Mouse (Mus musculus): ENCODE data around the gene C8g. TPM values are rescaled to one million over a fixed set of nuclear protein-coding genes. Genes with fewer than 3 reads are reported as not detected.

C8g gene
- 4.2 and 5.2 TPM in 2 replicates for polyA plus RNA-seq (2015; fragmentation: Nextera tagmentation; extraction: Ambion mirVana)

- peak within 1 kb of the TSS; percentile 97 for H3K9ac ChIP-seq
These were observed at the start of gene C8g for GRCm38 (mm10) chr2:25501593-25502486. Gene C8g, minus strand, starts transcription at chr2:25501719.

GRCm38 (mm10) chr2:25551186-25551585, 49.7 kb upstream of the C8g start:
- H3K9ac ChIP-seq: no peak overlapping the region
- WGBS: 33% methylated on average over 5 of the region's 5 CpGs
- H3K36me3 ChIP-seq (ENCODE audit: poor library complexity, severe bottlenecking): no peaks in the 10 kb centered on the region
- H3K4me3 ChIP-seq: no peak overlapping the region
- no peak overlapping the region for H3K27ac ChIP-seq
- no peak overlapping the region for H3K4me2 ChIP-seq
- ATAC-seq: no peak
- no peaks in the 10 kb centered on the region for H3K9me3 ChIP-seq (replicated peaks)
- H3K4me1 ChIP-seq: peaks cover 2% of the 10 kb centered on the region
- H3K27me3 ChIP-seq: no peaks in the 10 kb centered on the region

More at GRCm38 (mm10) chr2:25501593-25502486, at the start of gene C8g:
- H3K36me3 ChIP-seq (ENCODE audit: poor library complexity, severe bottlenecking): peaks cover 42% of the 10 kb centered on the region
- peak within 1 kb of the TSS; percentile 74 for H3K27ac ChIP-seq
- H3K4me2 ChIP-seq: peak within 1 kb of the TSS; percentile 98
- H3K27me3 ChIP-seq: no peaks in the 10 kb centered on the region
- no peaks in the 10 kb centered on the region for H3K9me3 ChIP-seq (replicated peaks)
- 78% methylated on average over 20 of the region's 20 CpGs for WGBS
- no peak for ATAC-seq
- H3K4me1 ChIP-seq: peaks cover 21% of the 10 kb centered on the region
- H3K4me3 ChIP-seq: peak within 1 kb of the TSS; percentile 93

- Histone ChIP-seq H3K27me3 (no peaks in the 10 kb centered on the region), H3K4me1 (peaks cover 10% of the 10 kb centered on the region), H3K9me3 (replicated peaks) (no peaks in the 10 kb centered on the region), H3K36me3 (ENCODE audit: poor library complexity, severe bottlenecking) (no peaks in the 10 kb centered on the region), H3K4me2 (no peak overlapping the region), H3K9ac (no peak overlapping the region), H3K27ac (no peak overlapping the region), H3K4me3 (no peak overlapping the region)
- ATAC-seq: no peak
- WGBS: 79% methylated on average over 9 of the region's 9 CpGs
These were observed 47.8 kb upstream of the C8g start for GRCm38 (mm10) chr2:25549021-25549991.

GRCm38 (mm10) chr2:25546811-25547491, 45.4 kb upstream of the C8g start, which contains the start of gene Traf2:
Gene Traf2, minus strand, starts transcription at chr2:25546940.
- WGBS: 3% methylated on average over 48 of the region's 48 CpGs

GRCm38 (mm10) chr2:25545996-25546810, 44.7 kb upstream of the C8g start:
- peak; percentile 65 for ATAC-seq
- 10% methylated on average over 43 of the region's 43 CpGs for WGBS
- H3K36me3 ChIP-seq (ENCODE audit: poor library complexity, severe bottlenecking): no peaks in the 10 kb centered on the region

More at GRCm38 (mm10) chr2:25546811-25547491, 45.4 kb upstream of the C8g start, which contains the start of gene Traf2:
- Histone ChIP-seq H3K9me3 (replicated peaks) (no peaks in the 10 kb centered on the region), H3K27me3 (no peaks in the 10 kb centered on the region), H3K4me3 (peak within 1 kb of the TSS; percentile 69), H3K36me3 (ENCODE audit: poor library complexity, severe bottlenecking) (no peaks in the 10 kb centered on the region), H3K4me2 (peak within 1 kb of the TSS; percentile 78), H3K4me1 (peaks cover 15% of the 10 kb centered on the region), H3K27ac (0 out of 2 replicates have a peak within 1 kb of the TSS, but pooled peaks have one; percentile 3), H3K9ac (peak within 1 kb of the TSS; percentile 79)
- ATAC-seq: peak; percentile 100

GRCm38 (mm10) chr2:25541644-25542367, 40.3 kb upstream of the C8g start:
- no peaks in the 10 kb centered on the region for H3K27me3 ChIP-seq
- peaks cover 16% of the 10 kb centered on the region for H3K4me1 ChIP-seq
- no peak overlapping the region for H3K9ac ChIP-seq
- no peak overlapping the region for H3K4me3 ChIP-seq
- no peak for ATAC-seq
- no peak overlapping the region for H3K4me2 ChIP-seq
- H3K36me3 ChIP-seq (ENCODE audit: poor library complexity, severe bottlenecking): peaks cover 10% of the 10 kb centered on the region
- no peak overlapping the region for H3K27ac ChIP-seq
- no peaks in the 10 kb centered on the region for H3K9me3 ChIP-seq (replicated peaks)
- WGBS: 92% methylated on average over 10 of the region's 10 CpGs

More at GRCm38 (mm10) chr2:25545996-25546810, 44.7 kb upstream of the C8g start:
- Histone ChIP-seq H3K27me3 (no peaks in the 10 kb centered on the region), H3K9me3 (replicated peaks) (no peaks in the 10 kb centered on the region), H3K4me3 (peak overlapping the region; percentile 69), H3K27ac (0 out of 2 replicates have a peak overlapping the region, but pooled peaks have one; percentile 3), H3K9ac (peak overlapping the region; percentile 79), H3K4me2 (peak overlapping the region; percentile 78), H3K4me1 (peaks cover 16% of the 10 kb centered on the region)

- 96% methylated on average over 4 of the region's 4 CpGs for WGBS
These were observed 39.0 kb upstream of the C8g start for GRCm38 (mm10) chr2:25540541-25540948.

GRCm38 (mm10) chr2:25536531-25536930, 35.0 kb upstream of the C8g start:
- Histone ChIP-seq H3K9me3 (replicated peaks) (no peaks in the 10 kb centered on the region), H3K4me2 (no peak overlapping the region), H3K9ac (no peak overlapping the region), H3K4me1 (no peaks in the 10 kb centered on the region), H3K36me3 (ENCODE audit: poor library complexity, severe bottlenecking) (peaks cover 51% of the 10 kb centered on the region), H3K4me3 (no peak overlapping the region), H3K27me3 (no peaks in the 10 kb centered on the region), H3K27ac (no peak overlapping the region)
- no peak for ATAC-seq
- 91% methylated on average over 8 of the region's 8 CpGs for WGBS

More at GRCm38 (mm10) chr2:25540541-25540948, 39.0 kb upstream of the C8g start:
- H3K9ac ChIP-seq: no peak overlapping the region
- H3K27me3 ChIP-seq: no peaks in the 10 kb centered on the region
- H3K4me2 ChIP-seq: no peak overlapping the region
- no peaks in the 10 kb centered on the region for H3K9me3 ChIP-seq (replicated peaks)
- no peak for ATAC-seq
- H3K4me3 ChIP-seq: no peak overlapping the region
- H3K27ac ChIP-seq: no peak overlapping the region
- peaks cover 23% of the 10 kb centered on the region for H3K36me3 ChIP-seq (ENCODE audit: poor library complexity, severe bottlenecking)
- peaks cover 8% of the 10 kb centered on the region for H3K4me1 ChIP-seq

GRCm38 (mm10) chr2:25534866-25535182, 33.3 kb upstream of the C8g start:
- H3K9me3 ChIP-seq (replicated peaks): no peaks in the 10 kb centered on the region
- no peaks in the 10 kb centered on the region for H3K4me1 ChIP-seq
- no peak overlapping the region for H3K9ac ChIP-seq
- H3K36me3 ChIP-seq (ENCODE audit: poor library complexity, severe bottlenecking): peaks cover 68% of the 10 kb centered on the region
- H3K27me3 ChIP-seq: no peaks in the 10 kb centered on the region
- no peak overlapping the region for H3K27ac ChIP-seq
- H3K4me2 ChIP-seq: no peak overlapping the region
- H3K4me3 ChIP-seq: no peak overlapping the region
- WGBS: 96% methylated on average over 2 of the region's 2 CpGs
- no peak for ATAC-seq

- Histone ChIP-seq H3K27me3 (no peaks in the 10 kb centered on the region), H3K9me3 (replicated peaks) (no peaks in the 10 kb centered on the region), H3K4me1 (no peaks in the 10 kb centered on the region), H3K27ac (no peak overlapping the region), H3K4me3 (no peak overlapping the region), H3K4me2 (no peak overlapping the region), H3K36me3 (ENCODE audit: poor library complexity, severe bottlenecking) (peaks cover 73% of the 10 kb centered on the region), H3K9ac (no peak overlapping the region)
- ATAC-seq: no peak
- 99% methylated on average over 3 of the region's 3 CpGs for WGBS
These were observed 32.8 kb upstream of the C8g start for GRCm38 (mm10) chr2:25534178-25534865.

All from forebrain, embryonic 13.5 days (tissue).